Mouse (Mus musculus) spleen, embryonic (tissue): ENCODE results near the gene Gosr1.
"Not testable (repeated sequence)": the region's sequence is repeated elsewhere in the genome, so short reads cannot be mapped to it uniquely, and the experiment has no call there.

Source experiments
- CTCF ChIA-PET: fragments of 350-600 bp; sonication (Branson Sonifier 250); formaldehyde crosslinking; loops from one replicate; lab custom pipeline; 2022; lab: Charles Lee

Gosr1 gene

GRCm38 (mm10) chr11:76763053-76763740, at the start of gene Gosr1:
Gosr1 (minus strand) TSS chr11:76763579.
- CTCF ChIA-PET, result interaction anchor here (0.6 kb wide), 1 partner anchor 25 kb away, joined by 3 read pairs; no protein-coding TSS in a partner anchor

GRCm38 (mm10) chr11:76810706-76811495, 47.5 kb upstream of the Gosr1 start:
- CTCF ChIA-PET, result no interaction called here

- CTCF ChIA-PET, result no interaction called here
Measured at GRCm38 (mm10) chr11:76809450-76809849, 46.1 kb upstream of the Gosr1 start.

- CTCF ChIA-PET, result no interaction called here
Measured at GRCm38 (mm10) chr11:76808550-76808949, 45.2 kb upstream of the Gosr1 start.

- CTCF ChIA-PET, result no interaction called here
Measured at GRCm38 (mm10) chr11:76807007-76807679, 43.8 kb upstream of the Gosr1 start.

GRCm38 (mm10) chr11:76806026-76806425, 42.6 kb upstream of the Gosr1 start:
- CTCF ChIA-PET, result no interaction called here

- CTCF ChIA-PET, result not testable (repeated sequence)
Measured at GRCm38 (mm10) chr11:76805072-76805471, 41.7 kb upstream of the Gosr1 start.

- CTCF ChIA-PET, result no interaction called here
Measured at GRCm38 (mm10) chr11:76803266-76803665, 39.9 kb upstream of the Gosr1 start.

- CTCF ChIA-PET, result no interaction called here
Measured at GRCm38 (mm10) chr11:76797236-76797635, 33.9 kb upstream of the Gosr1 start.

- CTCF ChIA-PET, result interaction anchor here (0.7 kb wide), 1 partner anchor 12 kb away, joined by 5 read pairs; no protein-coding TSS in a partner anchor
Measured at GRCm38 (mm10) chr11:76795326-76795725, 31.9 kb upstream of the Gosr1 start.

GRCm38 (mm10) chr11:76791331-76791730, 28.0 kb upstream of the Gosr1 start:
- CTCF ChIA-PET, result no interaction called here

GRCm38 (mm10) chr11:76789252-76789651, 25.9 kb upstream of the Gosr1 start:
- CTCF ChIA-PET, result interaction anchor here (1.3 kb wide), 1 partner anchor 16 kb away, joined by 4 read pairs; no protein-coding TSS in a partner anchor

GRCm38 (mm10) chr11:76775533-76775932, 12.2 kb upstream of the Gosr1 start:
- CTCF ChIA-PET, result no interaction called here

- CTCF ChIA-PET, result interaction anchor here (0.7 kb wide), 1 partner anchor 15 kb away, joined by 4 read pairs; no protein-coding TSS in a partner anchor
Measured at GRCm38 (mm10) chr11:76773811-76774210, 10.4 kb upstream of the Gosr1 start.

GRCm38 (mm10) chr11:76770566-76770965, 7.2 kb upstream of the Gosr1 start:
- CTCF ChIA-PET, result no interaction called here

GRCm38 (mm10) chr11:76763741-76764122, 353 bp upstream of the Gosr1 start:
- CTCF ChIA-PET, result no interaction called here

GRCm38 (mm10) chr11:76752276-76752675, 11.1 kb downstream of the Gosr1 start:
- CTCF ChIA-PET, result no interaction called here

GRCm38 (mm10) chr11:76748819-76749218, 14.6 kb downstream of the Gosr1 start:
- CTCF ChIA-PET, result no interaction called here

- CTCF ChIA-PET, result interaction anchor here (0.7 kb wide), 1 partner anchor 43 kb away, joined by 11 read pairs; no protein-coding TSS in a partner anchor
Measured at GRCm38 (mm10) chr11:76745921-76746320, 17.5 kb downstream of the Gosr1 start.

- CTCF ChIA-PET, result no interaction called here
Measured at GRCm38 (mm10) chr11:76744550-76744949, 18.8 kb downstream of the Gosr1 start.

GRCm38 (mm10) chr11:76742511-76742910, 20.9 kb downstream of the Gosr1 start:
- CTCF ChIA-PET, result no interaction called here

- CTCF ChIA-PET, result no interaction called here
Measured at GRCm38 (mm10) chr11:76739125-76739524, 24.3 kb downstream of the Gosr1 start.
